21 mouse cellular contexts compared by ENCODE assay signal in the genomic region with DNA sequence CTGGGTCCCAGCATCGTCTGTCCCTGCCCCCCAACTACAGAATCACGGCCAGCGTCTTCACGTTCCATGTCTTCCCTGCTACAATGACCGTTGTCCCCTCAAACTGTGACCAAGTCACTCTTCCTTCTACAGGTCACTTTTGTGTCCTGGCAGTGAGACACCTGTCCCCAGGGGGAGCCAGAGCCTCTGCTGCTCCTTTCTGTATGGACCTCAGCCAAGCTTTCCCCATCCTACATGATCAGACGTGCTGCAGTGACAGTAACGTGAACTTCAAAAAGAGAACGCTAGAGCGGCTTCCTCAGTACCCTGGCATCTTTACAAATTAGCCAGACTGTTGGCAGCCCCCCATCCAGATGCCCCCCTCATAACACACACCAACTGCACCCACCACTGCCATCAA. TPM values are rescaled to one million over a fixed set of nuclear protein-coding genes. Genes with fewer than 3 reads are reported as not detected.
DNase-seq lines count a peak whose midpoint lies in the region; ATAC-seq and TF ChIP-seq lines count a peak whose summit lies in the region.
"Had no signal": no experiment of that assay in that cellular context is flagged by ENCODE, and none has a peak within 500 bp of the region (broad histone marks: within the 10 kb centered on the region; RNA-seq: fewer than 3 reads in every experiment).

No protein-coding gene starts in this region.

- H3K4me3 ChIP-seq in heart, embryonic 12.5 days = no peak overlapping the region
- no peak overlapping the region for H3K4me3 ChIP-seq in liver, postnatal 0 days (ENCODE audit: low read depth, low read length)
- H3K4me3 ChIP-seq: embryonic facial prominence, embryonic 13.5 days; forebrain, embryonic 15.5 days; kidney, embryonic 15.5 days; limb, embryonic 15.5 days; midbrain, embryonic 13.5 days; neural tube, embryonic 12.5 days had no signal

- no peak for TF ChIP-seq EP300 in liver, postnatal 0 days (IDR thresholded peaks at IDR 0.05; ENCODE audit: low read depth)

- H3K27ac ChIP-seq in heart, embryonic 12.5 days (ENCODE audit: poor library complexity, severe bottlenecking) = no peak overlapping the region
- H3K27ac ChIP-seq in liver, postnatal 0 days (ENCODE audit: low read depth) = no peak overlapping the region
- H3K27ac ChIP-seq: embryonic facial prominence, embryonic 13.5 days; forebrain, embryonic 15.5 days; hindbrain, embryonic 14.5 days; kidney, embryonic 15.5 days; limb, embryonic 15.5 days; midbrain, embryonic 13.5 days; neural tube, embryonic 12.5 days had no signal

- WGBS in heart, embryonic 12.5 days = 77% methylated on average over 9 of the region's 9 CpGs
- 76% methylated on average over 9 of the region's 9 CpGs for WGBS in liver, postnatal 0 days (ENCODE audit: insufficient replicate concordance)

- ATAC-seq in heart, embryonic 12.5 days (ENCODE audit: insufficient number of reproducible peaks, low FRiP score) = no peak
- ATAC-seq in liver, postnatal 0 days = no peak
- ATAC-seq in erythroblast, adult 5-6 weeks (replicated peaks; ENCODE audit: low FRiP score, poor library complexity, severe bottlenecking) = peak; percentile 47
- ATAC-seq: CD4-positive, CD25-positive, alpha-beta regulatory T cell, adult 4 months; forebrain, embryonic 15.5 days; intestine, embryonic 16.5 days; midbrain, embryonic 13.5 days had no signal

- no peaks in the 10 kb centered on the region for H3K36me3 ChIP-seq in heart, embryonic 12.5 days
- no peaks in the 10 kb centered on the region for H3K36me3 ChIP-seq in liver, postnatal 0 days (replicated peaks; ENCODE audit: insufficient read depth, low read length)
- H3K36me3 ChIP-seq: embryonic facial prominence, embryonic 13.5 days; forebrain, embryonic 15.5 days; kidney, embryonic 15.5 days; limb, embryonic 15.5 days; midbrain, embryonic 13.5 days; neural tube, embryonic 12.5 days had no signal

- peaks cover 26% of the 10 kb centered on the region for H3K4me1 ChIP-seq in heart, embryonic 12.5 days (replicated peaks)
- peaks cover 24% of the 10 kb centered on the region for H3K4me1 ChIP-seq in liver, postnatal 0 days (ENCODE audit: insufficient read depth)
- H3K4me1 ChIP-seq: midbrain, embryonic 13.5 days; neural tube, embryonic 12.5 days had no signal

- H3K9me3 ChIP-seq in heart, embryonic 12.5 days (replicated peaks) = peaks cover 4% of the 10 kb centered on the region; the same call in 1 of the 2 replicates
- no peaks in the 10 kb centered on the region for H3K9me3 ChIP-seq in liver, postnatal 0 days (ENCODE audit: low read length)
- H3K9me3 ChIP-seq: forebrain, embryonic 15.5 days; kidney, embryonic 15.5 days; limb, embryonic 15.5 days; midbrain, embryonic 13.5 days; neural tube, embryonic 12.5 days had no signal

- no peak overlapping the region for H3K4me2 ChIP-seq in heart, embryonic 12.5 days
- H3K4me2 ChIP-seq in liver, postnatal 0 days (ENCODE audit: low read depth, low read length) = no peak overlapping the region
- H3K4me2 ChIP-seq: embryonic facial prominence, embryonic 13.5 days; forebrain, embryonic 15.5 days; hindbrain, embryonic 14.5 days; kidney, embryonic 15.5 days; limb, embryonic 15.5 days; midbrain, embryonic 13.5 days; neural tube, embryonic 12.5 days had no signal

- H3K9ac ChIP-seq in heart, embryonic 12.5 days = no peak overlapping the region
- H3K9ac ChIP-seq in liver, postnatal 0 days (replicated peaks) = no peak overlapping the region
- H3K9ac ChIP-seq: embryonic facial prominence, embryonic 13.5 days; forebrain, embryonic 15.5 days; hindbrain, embryonic 14.5 days; kidney, embryonic 15.5 days; limb, embryonic 15.5 days; midbrain, embryonic 13.5 days; neural tube, embryonic 12.5 days had no signal

- peak; percentile 56 for TF ChIP-seq CTCF in liver, postnatal 0 days (IDR thresholded peaks at IDR 0.05; ENCODE audit: low read depth)

- DNase-seq in cerebellum, postnatal 10 days = peak; percentile 54 to 58
- no peak for DNase-seq in cerebellum, adult 9-11 months
- peak; percentile 66 for DNase-seq in heart, postnatal 4 days
- DNase-seq in liver, postnatal 0 days = no peak
- no peak for DNase-seq in liver
- no peak for DNase-seq in yolk sac, embryonic 10.5 days (ENCODE audit: low spot score)
- DNase-seq: cerebellum, adult 8-10 months; gastrocnemius, postnatal 36 days; layer of hippocampus, postnatal 36 days; thymus, postnatal 36 days had no signal

- H3K27me3 ChIP-seq in heart, embryonic 12.5 days (replicated peaks) = no peaks in the 10 kb centered on the region
- H3K27me3 ChIP-seq in liver, postnatal 0 days (ENCODE audit: insufficient read depth, low read length) = no peaks in the 10 kb centered on the region
- H3K27me3 ChIP-seq: embryonic facial prominence, embryonic 13.5 days; forebrain, embryonic 15.5 days; limb, embryonic 15.5 days; midbrain, embryonic 13.5 days; neural tube, embryonic 12.5 days had no signal

RNA-seq across cellular contexts. Expression of gene Ifngr2, which starts 18.3 kb away (rescaled TPM):
- total RNA-seq in heart, postnatal 4 days (2021) = 10 to 100 TPM; 87.1 to 89.9 TPM
- polyA plus RNA-seq in heart, embryonic 12.5 days (2016; fragmentation: Nextera tagmentation; extraction: Ambion mirVana) = 99.4 and 110 TPM in 2 replicates
- polyA plus RNA-seq in liver, postnatal 0 days (2015; fragmentation: Nextera tagmentation; extraction: Ambion mirVana) = 18.2 and 20.8 TPM in 2 replicates
- total RNA-seq in erythroblast, adult 5-6 weeks (2015; ENCODE audit: low replicate concordance) = 6.7 and 13.3 TPM in 2 replicates
- 3.9 and 6.4 TPM in 2 replicates for total RNA-seq in erythroblast, adult 5-6 weeks (2017; ENCODE audit: low replicate concordance)

RNA-seq across cellular contexts. Expression of gene Ifnar1, which starts 43.5 kb away (rescaled TPM):
- total RNA-seq in heart, postnatal 4 days (2021) = 10 to 100 TPM; 50.3 to 56.0 TPM
- 40.0 and 40.1 TPM in 2 replicates for polyA plus RNA-seq in heart, embryonic 12.5 days (2016; fragmentation: Nextera tagmentation; extraction: Ambion mirVana)
- 16.3 and 16.6 TPM in 2 replicates for polyA plus RNA-seq in liver, postnatal 0 days (2015; fragmentation: Nextera tagmentation; extraction: Ambion mirVana)
- total RNA-seq in erythroblast, adult 5-6 weeks (2015; ENCODE audit: low replicate concordance) = 81.7 and 93.6 TPM in 2 replicates
- total RNA-seq in erythroblast, adult 5-6 weeks (2017; ENCODE audit: low replicate concordance) = 133 and 147 TPM in 2 replicates

Comparison
In these comparisons a context has a peak if more than half of its experiments do, and no peak if none do; other contexts are left out.
1. DNase-seq: peak in cerebellum, postnatal 10 days (2 of 2) and heart, postnatal 4 days (single experiment); none in cerebellum, adult 9-11 months (single experiment), liver, postnatal 0 days (single experiment), liver (single experiment) and yolk sac, embryonic 10.5 days (single experiment).
2. RNA of gene Ifngr2, which starts 18.3 kb away (total RNA-seq): 87.1 to 89.9 TPM in heart, postnatal 4 days; 3.9 to 13.3 TPM in erythroblast, adult 5-6 weeks; every median in the first group is over 4 times any median in the second.